Mouse (Mus musculus): ENCODE data around the gene C130026I21Rik.
"Not testable (repeated sequence)": the region's sequence is repeated elsewhere in the genome, so short reads cannot be mapped to it uniquely, and the experiment has no call there.

C130026I21Rik gene

DNA sequence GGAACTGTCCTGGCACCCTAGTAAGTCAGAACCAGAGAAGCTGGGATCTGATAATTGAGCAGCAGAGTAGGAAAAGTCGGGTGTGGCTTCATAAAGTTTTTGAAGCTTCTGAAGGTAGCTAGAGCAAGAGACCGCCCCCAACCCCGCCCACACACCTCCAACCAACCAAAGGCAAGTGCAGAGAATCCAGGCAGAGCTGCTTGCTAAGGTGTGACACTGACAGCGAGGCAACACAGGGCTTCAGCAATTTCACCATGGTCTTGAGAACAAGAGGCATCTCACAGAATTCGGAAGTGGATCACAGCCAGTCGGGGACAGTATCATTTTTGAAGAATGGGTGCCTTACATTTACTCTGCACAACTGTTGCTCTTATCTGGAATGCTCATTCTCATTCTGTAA lies at the start of gene C130026I21Rik:
TSS of gene C130026I21Rik (minus strand) at position 101 of the 400 bp plus-strand sequence.
- not testable (repeated sequence) for DNase-seq

DNA sequence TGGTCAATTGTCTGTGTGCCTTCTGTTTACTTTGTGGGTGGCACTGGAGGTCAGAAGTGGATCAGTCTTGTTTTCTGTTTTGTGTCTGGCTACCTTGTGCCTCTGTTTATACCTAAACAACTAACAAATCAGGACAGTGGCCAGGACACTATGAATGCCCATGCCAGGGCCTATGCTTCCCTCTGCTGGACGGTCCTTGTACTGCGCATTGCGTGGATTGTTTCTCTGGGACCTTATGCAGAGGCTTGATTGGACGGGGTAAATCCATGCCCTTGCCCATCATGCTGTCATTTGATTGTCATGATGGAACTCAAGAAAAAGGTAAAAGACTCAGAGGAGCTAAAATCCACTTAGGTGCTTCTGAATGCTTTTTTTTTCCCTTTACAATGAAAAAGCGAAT lies 16.7 kb upstream of the C130026I21Rik start:
- DNase-seq, result not testable (repeated sequence)

DNA sequence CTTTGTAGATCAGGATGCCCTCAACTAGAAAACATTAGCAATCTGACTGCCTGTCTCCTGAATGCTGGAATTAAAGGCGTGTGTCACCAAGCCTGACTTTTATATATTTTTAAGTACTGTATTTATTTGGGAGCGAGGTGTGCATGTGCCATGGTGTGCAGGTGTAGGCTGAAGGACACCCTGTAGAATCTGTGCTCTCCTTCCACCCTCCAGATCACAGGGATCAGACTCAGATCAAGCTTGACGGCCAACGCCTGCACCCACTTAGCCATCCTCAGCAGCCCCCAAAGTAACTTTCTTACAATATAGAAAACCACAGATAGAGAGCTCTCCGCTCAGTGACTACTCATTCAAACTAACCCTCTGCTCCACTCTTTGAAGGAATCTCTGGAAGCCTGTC lies 6.1 kb upstream of the C130026I21Rik start:
- DNase-seq, result not testable (repeated sequence)

DNA sequence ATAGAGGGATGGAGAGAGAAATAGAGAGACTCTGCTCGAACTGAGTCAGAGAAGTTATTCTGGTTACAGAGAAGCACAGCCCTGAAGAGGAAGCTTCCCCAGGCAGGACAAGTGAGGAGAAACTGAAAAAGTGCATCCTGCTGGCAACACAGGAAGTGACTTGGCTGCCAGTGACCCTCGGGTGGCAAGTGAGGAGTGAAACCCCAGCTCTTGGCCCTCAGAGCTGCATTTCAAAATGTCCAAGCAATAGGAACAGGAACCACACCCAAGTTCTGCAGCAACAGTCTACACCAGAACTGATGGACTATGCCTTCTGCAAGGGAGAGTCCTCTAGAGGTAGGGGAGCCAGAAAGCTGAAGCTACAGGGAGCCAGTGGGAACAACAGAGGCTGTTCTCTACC lies 11.7 kb downstream of the C130026I21Rik start:
- not testable (repeated sequence) for DNase-seq

DNA sequence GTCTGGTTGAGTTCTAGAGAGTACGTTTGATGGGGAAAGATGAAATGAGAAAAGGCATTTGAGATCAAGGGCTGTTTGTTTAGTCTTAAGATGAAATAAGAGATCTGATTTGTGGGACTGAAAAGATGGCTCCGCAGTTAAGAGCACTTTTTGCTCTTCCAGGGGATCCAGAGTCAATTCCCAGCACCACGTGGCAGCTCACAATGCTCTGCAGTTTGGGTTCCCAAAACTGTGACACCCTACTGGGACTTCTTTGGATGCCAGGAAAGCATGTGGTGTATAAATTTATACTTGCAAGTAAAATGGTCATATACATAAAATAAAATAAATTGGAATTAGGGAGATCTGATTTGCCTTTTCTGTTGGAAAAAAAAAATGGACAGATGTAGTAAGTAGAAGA lies 15.1 kb downstream of the C130026I21Rik start:
- DNase-seq, result not testable (repeated sequence)

DNA sequence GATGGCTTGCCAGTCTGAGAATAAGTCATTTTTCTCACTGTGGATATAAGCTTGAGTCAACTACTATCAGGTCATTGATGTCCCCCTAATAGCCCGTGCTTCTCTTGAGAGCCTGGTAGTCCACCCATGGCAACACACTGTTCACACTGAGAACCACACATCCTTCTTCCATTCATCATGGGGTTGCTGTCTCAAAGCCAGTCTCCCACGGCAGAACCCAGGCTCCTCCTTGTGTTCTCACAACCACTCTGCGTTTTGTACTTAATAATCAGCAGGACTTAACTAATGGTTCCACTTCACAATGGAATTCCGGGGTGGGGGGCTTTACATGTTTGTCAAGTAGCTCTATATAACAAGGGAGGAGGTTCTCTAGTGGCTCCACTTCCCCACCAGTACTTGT lies 19.2 kb downstream of the C130026I21Rik start:
- DNase-seq, result not testable (repeated sequence)

DNA sequence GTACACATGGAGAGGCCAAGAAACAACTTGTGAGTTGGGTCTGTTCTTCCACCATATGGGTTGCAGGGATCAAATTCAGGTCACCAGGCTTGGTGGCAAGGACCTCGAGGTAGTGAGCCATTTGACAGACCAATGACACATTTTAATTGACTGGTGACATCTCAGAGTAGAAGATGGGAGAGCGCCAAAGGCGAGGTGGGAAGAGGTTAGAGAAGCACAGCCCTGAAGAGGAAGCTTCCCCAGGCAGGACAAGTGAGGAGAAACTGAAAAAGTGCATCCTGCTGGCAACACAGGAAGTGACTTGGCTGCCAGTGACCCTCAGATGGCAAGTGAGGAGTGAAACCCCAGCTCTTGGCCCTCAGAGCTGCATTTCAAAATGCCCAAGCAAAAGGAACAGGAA lies 21.4 kb downstream of the C130026I21Rik start:
- DNase-seq, result not testable (repeated sequence)

DNA sequence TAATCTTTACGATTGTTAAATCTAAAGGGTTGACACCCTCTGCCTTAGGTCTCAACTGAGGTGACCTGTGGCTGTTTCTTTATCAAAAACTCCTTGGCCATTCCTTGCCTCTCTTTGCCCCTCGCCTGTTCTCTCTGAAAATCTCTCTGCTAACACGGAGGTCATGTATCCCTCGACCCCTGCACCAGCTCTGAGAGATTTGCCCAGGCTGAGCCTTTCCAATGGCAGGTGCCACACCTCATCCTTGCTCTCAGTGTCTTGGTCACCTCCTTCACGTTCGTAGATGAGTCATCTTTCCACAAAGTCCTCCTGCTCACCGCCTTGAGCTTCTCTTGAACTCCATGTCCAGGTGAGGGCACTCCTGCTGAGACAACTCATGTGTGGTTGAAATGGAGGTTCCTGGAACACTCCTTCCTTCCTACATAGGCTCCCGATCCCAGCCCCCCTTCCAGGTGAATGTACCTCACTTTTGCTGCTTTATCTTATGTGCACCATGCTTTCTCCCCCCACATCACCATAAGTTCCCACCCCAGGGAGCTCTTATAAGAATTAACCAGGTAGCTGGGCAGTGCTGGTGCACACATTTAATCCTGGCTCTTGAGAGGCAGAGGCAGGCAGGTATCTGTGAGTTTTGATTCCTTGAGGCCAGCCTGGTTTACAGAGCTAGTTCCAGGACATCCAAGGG lies 23.4 kb downstream of the C130026I21Rik start:
- not testable (repeated sequence) for DNase-seq

DNA sequence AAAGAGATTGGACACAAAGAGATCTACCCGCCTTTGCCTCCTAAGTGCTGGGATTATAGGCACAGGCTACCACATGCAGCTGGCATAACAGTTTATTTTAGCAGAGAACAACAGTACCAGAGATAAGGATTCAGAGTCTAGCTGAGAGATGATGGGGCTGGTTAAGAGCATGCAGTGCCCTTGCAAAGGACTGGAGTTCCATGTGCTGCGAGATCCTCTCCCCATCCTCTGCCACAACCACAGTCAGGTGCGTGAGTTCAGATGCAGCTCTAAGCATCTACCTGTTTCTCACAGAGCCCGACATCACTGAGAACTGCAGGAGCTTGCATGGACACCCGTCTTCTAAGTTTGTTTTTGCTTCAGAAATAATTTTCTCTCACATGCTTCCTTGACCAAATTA lies 24.1 kb downstream of the C130026I21Rik start:
- not testable (repeated sequence) for DNase-seq

DNA sequence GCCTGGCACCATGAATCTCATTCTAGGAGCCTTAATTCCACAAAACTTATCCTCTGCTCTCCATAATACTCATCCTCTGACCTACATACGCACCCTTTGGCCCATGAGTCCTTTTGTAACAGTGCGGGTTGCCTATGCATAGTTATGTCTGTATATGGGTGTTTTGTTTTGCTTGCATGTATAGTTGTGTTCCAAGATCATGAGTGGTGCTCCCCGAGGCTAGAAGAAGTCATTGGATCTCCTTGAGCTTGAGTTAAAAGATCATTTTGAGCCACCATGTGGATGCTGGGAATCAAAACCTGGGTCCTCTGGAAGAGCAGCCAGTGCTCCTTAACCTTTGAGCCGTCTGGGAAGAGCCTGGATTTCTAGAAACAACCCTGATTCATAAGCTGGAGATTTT lies 25.4 kb downstream of the C130026I21Rik start:
- not testable (repeated sequence) for DNase-seq

DNA sequence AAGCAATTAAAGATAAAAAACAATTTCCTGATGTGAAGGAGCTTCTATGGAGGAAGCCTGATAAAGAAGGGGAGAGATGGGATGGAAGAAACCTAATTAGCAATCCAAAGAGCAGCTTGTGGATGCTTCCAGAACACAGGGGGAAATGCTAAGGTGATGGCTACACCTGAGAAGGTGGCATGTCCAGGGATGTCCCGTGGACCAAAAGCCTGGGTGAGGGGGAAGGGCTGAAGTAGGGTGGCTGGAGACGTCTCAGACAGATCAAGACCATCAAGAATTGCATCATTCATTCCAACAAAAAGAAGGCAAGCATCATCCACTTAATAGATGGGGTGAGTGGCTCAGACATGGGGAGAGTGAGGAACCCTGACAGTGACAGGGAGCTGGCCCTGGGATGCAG lies 27.3 kb downstream of the C130026I21Rik start:
- DNase-seq, result not testable (repeated sequence)

DNA sequence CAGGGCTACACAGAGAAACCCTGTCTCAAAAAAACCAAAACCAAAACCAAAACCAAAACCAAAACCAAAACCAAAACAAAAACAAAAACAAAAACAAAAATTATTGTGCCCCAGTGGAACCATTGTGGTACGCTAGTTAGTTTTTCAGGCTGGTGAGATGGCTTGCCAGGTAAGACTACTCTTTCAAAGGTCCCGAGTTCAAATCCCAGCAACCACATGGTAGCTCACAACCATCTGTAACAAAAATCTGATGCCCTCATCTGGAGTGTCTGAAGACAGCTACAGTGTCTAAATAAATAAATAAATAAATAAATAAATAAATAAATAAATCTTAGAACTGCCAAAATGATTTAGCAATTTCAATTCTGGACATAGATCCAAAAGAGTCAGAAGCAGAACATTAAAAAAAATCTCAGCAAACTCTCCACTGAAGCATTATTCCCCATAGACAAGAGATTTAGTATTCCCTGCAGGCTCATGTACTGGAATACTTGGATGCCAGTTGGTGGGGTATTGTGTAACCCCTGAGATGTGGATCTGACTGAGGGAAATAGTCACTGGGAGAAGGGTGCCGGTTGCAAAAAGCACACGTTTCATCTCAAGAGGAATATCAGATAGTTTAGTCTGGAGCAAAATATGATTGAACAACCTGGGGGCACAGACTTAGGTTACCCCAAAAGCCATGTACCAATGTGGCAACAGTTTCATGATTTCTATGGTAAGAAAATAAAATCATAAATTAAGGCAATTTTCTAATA lies 31.2 kb downstream of the C130026I21Rik start:
- DNase-seq, result not testable (repeated sequence)

DNA sequence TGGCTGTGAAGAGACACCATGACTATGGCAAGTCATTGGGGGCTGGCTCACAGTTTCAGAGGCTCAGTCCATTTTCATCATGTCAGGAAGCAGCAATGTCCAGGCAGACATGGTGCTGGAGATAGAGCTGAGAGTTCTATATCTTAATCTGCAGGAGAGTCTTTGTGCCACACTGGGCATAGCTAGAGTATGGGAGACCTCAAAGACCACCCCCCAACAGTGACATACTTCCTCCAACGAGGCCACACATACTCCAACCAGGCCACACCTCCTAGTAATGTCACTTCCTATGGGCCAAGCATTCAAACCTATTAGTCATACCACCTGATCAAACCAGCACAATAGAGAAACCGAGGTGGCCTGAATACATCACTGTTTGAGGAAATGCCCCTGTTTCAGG lies 63.8 kb downstream of the C130026I21Rik start:
- DNase-seq, result not testable (repeated sequence)

DNA sequence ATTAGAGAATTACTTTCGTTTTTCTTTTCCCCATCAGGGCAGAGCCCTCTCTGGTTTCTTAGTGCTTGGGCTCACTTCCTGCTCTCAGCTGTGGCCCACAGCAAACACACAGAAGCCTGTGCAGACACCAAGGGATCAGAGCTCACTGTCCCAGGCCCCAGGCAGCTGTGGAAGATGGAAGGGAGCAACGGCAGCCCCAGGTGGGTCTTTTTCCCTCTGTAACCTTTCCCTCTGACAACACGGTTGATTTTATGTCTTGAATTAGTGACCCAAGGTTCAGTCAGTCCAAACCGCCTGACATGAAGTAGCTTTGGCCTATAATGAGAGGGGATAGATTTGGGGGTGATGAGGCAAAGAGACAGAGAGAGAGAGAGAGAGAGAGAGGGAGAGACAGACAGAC lies 70.8 kb downstream of the C130026I21Rik start:
- not testable (repeated sequence) for DNase-seq

DNA sequence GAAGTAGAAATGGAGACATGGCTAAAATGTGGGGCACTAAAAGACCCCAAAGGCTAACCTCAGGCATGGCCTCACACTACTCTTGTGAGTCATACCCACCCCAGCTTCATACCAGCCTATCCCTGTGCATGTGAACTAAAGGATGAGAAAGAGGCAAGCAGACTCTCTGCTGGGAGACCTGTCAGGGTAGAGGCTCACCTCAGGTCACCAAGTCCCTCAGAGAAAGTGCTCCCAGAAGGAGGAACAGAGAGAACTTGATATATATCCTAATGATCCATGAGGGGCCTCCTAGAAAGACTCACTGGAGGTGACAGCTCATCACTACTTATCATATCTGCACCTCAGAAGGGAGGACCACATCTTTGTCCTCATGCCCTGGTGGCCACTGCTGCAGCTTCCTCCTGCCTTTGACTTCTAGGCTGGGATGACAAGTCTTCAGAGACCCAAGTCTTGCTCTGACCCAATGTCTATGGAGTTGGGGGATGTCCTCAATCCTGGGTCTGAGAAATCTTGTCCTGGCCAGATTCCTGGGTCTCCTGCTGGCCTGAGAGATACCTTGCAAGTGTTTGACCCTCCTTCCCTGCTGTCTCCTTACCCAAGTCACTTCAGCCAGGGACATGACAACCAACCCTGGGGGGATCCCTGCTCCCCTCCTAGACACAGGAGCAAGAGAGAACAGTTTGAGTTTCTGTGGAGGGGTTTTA lies 71.6 kb downstream of the C130026I21Rik start:
- DNase-seq, result not testable (repeated sequence)

DNA sequence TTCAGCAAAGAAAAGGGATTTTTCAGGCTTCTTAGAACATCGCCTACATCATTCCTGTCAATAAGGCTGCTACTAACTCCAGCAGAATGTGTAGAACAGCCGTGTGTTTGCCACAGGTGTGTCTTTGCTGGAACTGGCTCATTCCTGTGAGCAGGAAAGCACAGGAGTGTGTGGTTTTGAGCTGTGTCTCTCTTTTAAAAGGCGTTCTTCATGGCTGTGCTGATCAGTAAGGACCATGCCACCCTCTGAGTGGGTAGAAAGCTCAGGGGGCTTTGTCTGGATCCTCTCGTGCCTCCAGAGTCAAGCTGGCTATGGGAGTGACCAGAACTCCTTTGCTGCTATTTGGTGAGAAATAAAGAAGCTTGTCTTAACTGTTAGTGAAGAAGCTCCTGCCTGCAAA lies 73.6 kb downstream of the C130026I21Rik start:
- not testable (repeated sequence) for DNase-seq

DNA sequence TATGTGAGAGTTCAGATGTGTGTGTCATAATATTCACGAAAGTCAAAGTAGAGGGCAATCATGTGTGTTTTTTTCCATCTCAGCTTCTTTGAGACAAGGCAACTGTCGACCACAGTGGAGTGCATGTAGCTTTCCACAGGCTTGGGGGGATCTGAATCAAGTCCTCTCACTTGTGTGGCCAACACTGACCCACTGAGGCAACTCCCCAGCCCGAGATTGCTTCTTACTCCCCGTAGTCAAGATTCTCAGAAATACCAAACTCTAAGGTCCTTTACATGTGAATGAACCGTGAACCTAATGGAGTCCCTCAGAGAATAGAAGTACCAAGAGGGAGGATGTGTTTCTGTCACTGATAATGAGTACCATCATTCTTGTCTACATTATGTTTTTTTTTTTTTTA lies 76.6 kb downstream of the C130026I21Rik start:
- DNase-seq, result not testable (repeated sequence)

DNA sequence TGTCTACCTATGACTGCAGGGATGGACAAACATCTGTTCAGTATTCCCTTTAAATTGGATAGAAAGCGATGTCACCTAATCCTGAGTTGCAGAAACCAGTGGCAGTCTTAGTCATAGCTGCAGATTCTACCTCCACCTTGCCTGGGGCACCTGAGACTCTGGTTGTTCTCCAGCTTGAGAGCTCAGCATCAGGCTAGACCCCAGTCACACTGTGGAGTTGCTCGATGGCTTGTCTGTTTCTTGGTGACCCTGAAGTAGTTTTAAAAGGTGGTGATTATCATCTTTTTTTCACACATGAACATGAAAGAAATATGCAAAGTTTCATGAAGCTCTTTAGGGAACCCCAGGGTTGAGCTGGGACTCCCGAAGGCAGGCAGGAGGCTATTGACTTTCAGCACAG lies 88.4 kb downstream of the C130026I21Rik start:
- not testable (repeated sequence) for DNase-seq

DNA sequence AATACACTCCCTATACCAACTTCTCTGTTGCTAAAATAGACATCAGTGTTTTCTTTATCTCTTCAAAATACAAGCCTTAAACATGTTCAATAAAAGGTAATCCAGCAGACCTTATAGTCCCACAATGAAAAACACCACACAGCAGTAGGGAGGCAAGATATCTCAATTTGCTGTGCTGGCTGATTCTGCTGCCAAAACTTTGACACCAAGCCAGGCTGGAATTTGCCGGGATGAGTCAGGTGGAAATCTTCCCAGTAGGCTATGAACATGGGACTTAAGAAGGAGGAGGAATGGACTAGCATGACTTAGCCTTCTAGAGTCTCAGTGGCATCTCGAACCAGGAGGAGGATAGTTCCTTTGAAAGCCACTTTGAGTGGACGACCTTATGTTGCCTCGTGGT lies 91.4 kb downstream of the C130026I21Rik start:
- not testable (repeated sequence) for DNase-seq

DNA sequence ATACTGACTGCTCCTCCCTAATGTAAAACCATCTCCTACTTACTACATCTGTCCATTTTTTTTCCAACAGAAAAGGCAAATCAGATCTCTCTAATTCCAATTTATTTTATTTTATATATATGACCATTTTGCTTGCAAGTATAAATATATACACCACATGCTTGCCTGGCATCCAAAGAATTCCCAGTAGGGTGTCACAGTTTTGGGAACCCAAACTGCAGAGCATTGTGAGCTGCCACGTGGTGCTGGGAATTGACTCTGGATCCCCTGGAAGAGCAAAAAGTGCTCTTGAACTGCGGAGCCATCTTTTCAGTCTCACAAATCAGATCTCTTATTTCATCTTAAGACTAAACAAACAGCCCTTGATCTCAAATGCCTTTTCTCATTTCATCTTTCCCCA lies 107.5 kb downstream of the C130026I21Rik start:
- DNase-seq, result not testable (repeated sequence)

DNA sequence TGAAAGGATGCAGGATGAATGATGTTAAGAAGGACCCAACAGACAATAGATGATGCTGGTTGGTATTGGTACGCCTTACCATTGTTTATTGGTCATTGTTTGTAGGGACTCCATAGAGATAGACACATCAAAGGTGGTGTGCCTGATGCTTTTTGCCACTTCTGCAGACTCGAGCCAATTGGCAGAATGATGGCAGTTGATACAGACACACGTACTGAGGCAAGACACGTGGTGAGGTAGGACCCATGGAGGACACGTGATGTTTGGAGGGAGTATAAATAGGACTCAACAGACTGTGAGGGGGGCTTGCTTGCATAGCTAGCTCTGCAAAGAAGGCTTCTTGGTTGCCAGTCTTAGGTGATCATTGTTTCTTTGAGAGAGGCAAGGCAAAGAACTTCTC lies 115.2 kb downstream of the C130026I21Rik start:
- not testable (repeated sequence) for DNase-seq

DNA sequence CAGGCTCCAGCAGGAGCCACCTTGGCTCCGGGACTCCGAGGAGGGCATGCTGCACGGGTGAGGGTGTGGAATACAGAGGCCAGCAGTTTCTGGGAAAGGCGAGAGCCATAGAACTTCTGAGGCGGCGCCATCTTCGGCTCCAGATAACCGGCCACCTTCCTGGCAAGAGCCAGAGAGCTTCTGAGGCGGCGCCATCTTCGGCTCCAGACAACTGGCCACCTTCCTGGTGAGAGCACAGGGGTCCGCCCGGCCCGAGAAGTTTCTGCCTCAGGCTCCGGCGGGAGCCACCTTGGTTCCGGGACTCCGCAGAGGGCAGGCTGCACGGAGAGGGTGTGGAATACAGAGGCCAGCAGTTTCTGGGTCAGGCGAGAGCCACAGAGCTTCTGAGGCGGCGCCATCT lies 136.7 kb downstream of the C130026I21Rik start:
- not testable (repeated sequence) for DNase-seq

DNA sequence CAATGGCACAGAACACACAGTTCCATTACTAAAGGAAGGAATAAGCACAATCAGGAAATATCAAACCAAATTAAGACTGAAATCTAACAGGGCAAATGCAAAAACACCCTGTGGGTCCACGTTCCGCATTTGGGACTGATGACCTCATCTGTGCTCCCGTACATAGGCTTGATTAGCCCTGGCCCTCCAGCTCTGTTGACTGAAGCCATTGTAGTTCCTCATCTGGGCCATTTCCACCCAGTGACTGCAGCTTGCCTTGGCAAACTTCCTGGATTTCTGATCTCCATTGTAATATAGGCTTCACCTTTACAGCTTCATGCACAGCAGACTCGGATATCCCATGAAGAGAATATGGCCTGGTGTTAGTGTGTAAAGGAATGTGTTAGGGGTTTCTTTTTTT lies 148.5 kb downstream of the C130026I21Rik start:
- not testable (repeated sequence) for DNase-seq

All from cerebellum, adult 9-11 months (tissue).